Mouse (Mus musculus): ENCODE measurements around the gene Brpf3.

DNA sequence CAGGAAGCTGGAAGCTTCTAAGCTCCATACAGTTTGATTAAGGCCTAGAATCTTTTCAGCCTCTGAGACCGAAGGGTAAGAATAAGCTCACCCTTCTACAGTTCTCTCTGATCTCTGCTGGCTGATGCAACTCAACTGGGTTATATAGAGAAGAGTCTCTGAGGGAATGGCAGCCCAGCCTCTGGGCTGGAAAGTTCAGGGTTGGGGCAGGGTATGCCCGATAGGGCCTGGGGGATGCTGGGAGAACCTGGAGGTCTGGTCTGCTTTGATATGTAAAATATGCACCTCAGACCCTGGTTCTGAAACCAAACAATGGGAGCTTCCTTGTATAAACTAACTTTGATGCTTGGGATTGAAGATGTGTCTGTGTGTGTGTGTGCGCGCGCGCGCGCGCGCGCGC, 13.4 kb upstream of the Brpf3 start:
- TF ChIP-seq CTCF (IDR thresholded peaks at IDR 0.05; ENCODE audit: borderline replicate concordance, insufficient read depth, low read depth, low read length), result no peak
- no peak for TF ChIP-seq POLR2A (IDR thresholded peaks at IDR 0.05; ENCODE audit: borderline replicate concordance, insufficient read depth, low read length)
